Mouse (Mus musculus): ENCODE measurements at regions not wholly inside any gene's neighbourhood (a gene's known extent, or its start where the extent isn't known, plus 50 kb on each side); places are given as distances from the start of the nearest gene placed in this dataset.

GRCm38 (mm10) chr6:106975439-106975838 lies 175.6 kb upstream of the Crbn start:
- H3K27ac ChIP-seq (ENCODE audit: control insufficient read depth, low read depth, low read length), result no peak overlapping the region
- H3K36me3 ChIP-seq (ENCODE audit: control insufficient read depth in 1 of 2, insufficient read depth in 2 of 2, low read length in 2 of 2), result no peaks in the 10 kb centered on the region
- no peak overlapping the region for H3K9ac ChIP-seq (ENCODE audit: control insufficient read depth, low read depth, low read length, poor library complexity, severe bottlenecking)
- H3K4me3 ChIP-seq (ENCODE audit: control insufficient read depth in 1 of 2, insufficient read depth in 1 of 2, low read depth in 2 of 2, low read length in 2 of 2), result no peak overlapping the region
- no peaks in the 10 kb centered on the region for H3K79me2 ChIP-seq (ENCODE audit: control insufficient read depth, insufficient read depth, low read length, poor library complexity)
- H3K27me3 ChIP-seq (ENCODE audit: control insufficient read depth in 1 of 2, insufficient read depth in 2 of 2, low read length in 2 of 2), result no peaks in the 10 kb centered on the region
- DNase-seq (ENCODE audit: low read depth, low spot score), result no peak
- TF ChIP-seq ZMIZ1 (IDR thresholded peaks at IDR 0.05; ENCODE audit: low read depth, low read length), result no peak
- TF ChIP-seq CHD2 (IDR thresholded peaks at IDR 0.05; ENCODE audit: low read length), result no peak
- 0 out of 2 replicates have a peak, but pooled peaks have one; percentile 20 for TF ChIP-seq TCF12 (IDR thresholded peaks at IDR 0.05; ENCODE audit: low read depth, low read length)
- no peak for TF ChIP-seq JUND (IDR thresholded peaks at IDR 0.05; ENCODE audit: low read depth, low read length)
- no peak for TF ChIP-seq E2F4 (IDR thresholded peaks at IDR 0.05; ENCODE audit: borderline replicate concordance, low read depth, low read length)
- TF ChIP-seq UBTF (IDR thresholded peaks at IDR 0.05; ENCODE audit: borderline replicate concordance, insufficient read depth, low read depth, low read length), result no peak
- TF ChIP-seq RAD21 (IDR thresholded peaks at IDR 0.05; ENCODE audit: low read depth, low read length), result no peak
- no peak for TF ChIP-seq SIN3A (IDR thresholded peaks at IDR 0.05; ENCODE audit: low read length)
- TF ChIP-seq USF1 (IDR thresholded peaks at IDR 0.05; ENCODE audit: low read depth, low read length), result no peak
- no peak for TF ChIP-seq POLR2A (IDR thresholded peaks at IDR 0.05; ENCODE audit: control insufficient read depth in 1 of 2, insufficient read depth in 1 of 2, low read depth in 1 of 2, low read length in 2 of 2, poor library complexity in 1 of 2)
- peak; percentile 66 for TF ChIP-seq ETS1 (IDR thresholded peaks at IDR 0.05; ENCODE audit: low read depth, low read length)
- no peak for TF ChIP-seq POLR2AphosphoS5 (IDR thresholded peaks at IDR 0.05; ENCODE audit: borderline replicate concordance, low read depth, low read length)
- no peaks in the 10 kb centered on the region for H3K4me1 ChIP-seq (ENCODE audit: control insufficient read depth in 1 of 2, insufficient read depth in 2 of 2, low read length in 2 of 2)
- no peaks in the 10 kb centered on the region for H3K9me3 ChIP-seq (replicated peaks; ENCODE audit: insufficient read depth, low read length)

- Histone ChIP-seq H3K27ac (ENCODE audit: control insufficient read depth, low read depth, low read length) (no peak overlapping the region), H3K9ac (ENCODE audit: control insufficient read depth, low read depth, low read length, poor library complexity, severe bottlenecking) (no peak overlapping the region), H3K4me1 (ENCODE audit: control insufficient read depth in 1 of 2, insufficient read depth in 2 of 2, low read length in 2 of 2) (no peaks in the 10 kb centered on the region), H3K79me2 (ENCODE audit: control insufficient read depth, insufficient read depth, low read length, poor library complexity) (no peaks in the 10 kb centered on the region), H3K36me3 (ENCODE audit: control insufficient read depth in 1 of 2, insufficient read depth in 2 of 2, low read length in 2 of 2) (no peaks in the 10 kb centered on the region), H3K27me3 (ENCODE audit: control insufficient read depth in 1 of 2, insufficient read depth in 2 of 2, low read length in 2 of 2) (no peaks in the 10 kb centered on the region), H3K4me3 (ENCODE audit: control insufficient read depth in 1 of 2, insufficient read depth in 1 of 2, low read depth in 2 of 2, low read length in 2 of 2) (no peak overlapping the region), H3K9me3 (replicated peaks; ENCODE audit: insufficient read depth, low read length) (no peaks in the 10 kb centered on the region)
- no peak for DNase-seq (ENCODE audit: low read depth, low spot score)
- no peak for TF ChIP-seq MXI1 (IDR thresholded peaks at IDR 0.05; ENCODE audit: low read depth, low read length)
- no peak for TF ChIP-seq CHD1 (IDR thresholded peaks at IDR 0.05; ENCODE audit: low read depth, low read length)
- no peak for TF ChIP-seq MAZ (IDR thresholded peaks at IDR 0.05; ENCODE audit: low read depth, low read length)
- no peak for TF ChIP-seq GATA1 (IDR thresholded peaks at IDR 0.05; ENCODE audit: low read depth, low read length)
- no peak for TF ChIP-seq EP300 (IDR thresholded peaks at IDR 0.05; ENCODE audit: low read depth in 1 of 2, low read length in 2 of 2)
- no peak for TF ChIP-seq ZC3H11A (IDR thresholded peaks at IDR 0.05; ENCODE audit: low read depth, low read length)
- TF ChIP-seq KAT2A (conservative IDR thresholded peaks at IDR 0.05; ENCODE audit: low read depth, low read length), result no peak
- no peak for TF ChIP-seq UBTF (IDR thresholded peaks at IDR 0.05; ENCODE audit: borderline replicate concordance, insufficient read depth, low read depth, low read length)
- no peak for TF ChIP-seq HCFC1 (IDR thresholded peaks at IDR 0.05; ENCODE audit: low read depth, low read length)
- no peak for TF ChIP-seq POLR2A (IDR thresholded peaks at IDR 0.05; ENCODE audit: control insufficient read depth in 1 of 2, insufficient read depth in 1 of 2, low read depth in 1 of 2, low read length in 2 of 2, poor library complexity in 1 of 2)
- no peak for TF ChIP-seq MEF2A (IDR thresholded peaks at IDR 0.05; ENCODE audit: extremely low read depth, insufficient replicate concordance, low read depth, low read length, poor library complexity, severe bottlenecking)
- TF ChIP-seq E2F4 (IDR thresholded peaks at IDR 0.05; ENCODE audit: borderline replicate concordance, low read depth, low read length), result no peak
- TF ChIP-seq JUND (IDR thresholded peaks at IDR 0.05; ENCODE audit: low read depth, low read length), result no peak
- no peak for TF ChIP-seq TAL1 (IDR thresholded peaks at IDR 0.05; ENCODE audit: low read length)
- TF ChIP-seq RCOR1 (IDR thresholded peaks at IDR 0.05; ENCODE audit: low read depth, low read length), result no peak
- no peak for TF ChIP-seq SMC3 (IDR thresholded peaks at IDR 0.05; ENCODE audit: low read depth, low read length)
- TF ChIP-seq GABPA (IDR thresholded peaks at IDR 0.05; ENCODE audit: low read depth, low read length), result no peak
- no peak for TF ChIP-seq TCF12 (IDR thresholded peaks at IDR 0.05; ENCODE audit: low read depth, low read length)
- TF ChIP-seq TBP (IDR thresholded peaks at IDR 0.05; ENCODE audit: low read depth, low read length), result no peak
- TF ChIP-seq MYB (IDR thresholded peaks at IDR 0.05; ENCODE audit: low read depth, low read length), result no peak
These were observed 178.8 kb upstream of the Crbn start for GRCm38 (mm10) chr6:106978721-106979120.

Data from MEL (cell line).